Mouse (Mus musculus) frontal cortex, postnatal 36 days (tissue): ENCODE data around the gene Ddx31.

Experiments used
- DNase-seq, 2 experiments: peaks; one replicate each; pipeline ENCODE4 v3.0.0; 2022; ENCODE audit warnings: low spot score in 2 of 2

Gene Ddx31

DNA sequence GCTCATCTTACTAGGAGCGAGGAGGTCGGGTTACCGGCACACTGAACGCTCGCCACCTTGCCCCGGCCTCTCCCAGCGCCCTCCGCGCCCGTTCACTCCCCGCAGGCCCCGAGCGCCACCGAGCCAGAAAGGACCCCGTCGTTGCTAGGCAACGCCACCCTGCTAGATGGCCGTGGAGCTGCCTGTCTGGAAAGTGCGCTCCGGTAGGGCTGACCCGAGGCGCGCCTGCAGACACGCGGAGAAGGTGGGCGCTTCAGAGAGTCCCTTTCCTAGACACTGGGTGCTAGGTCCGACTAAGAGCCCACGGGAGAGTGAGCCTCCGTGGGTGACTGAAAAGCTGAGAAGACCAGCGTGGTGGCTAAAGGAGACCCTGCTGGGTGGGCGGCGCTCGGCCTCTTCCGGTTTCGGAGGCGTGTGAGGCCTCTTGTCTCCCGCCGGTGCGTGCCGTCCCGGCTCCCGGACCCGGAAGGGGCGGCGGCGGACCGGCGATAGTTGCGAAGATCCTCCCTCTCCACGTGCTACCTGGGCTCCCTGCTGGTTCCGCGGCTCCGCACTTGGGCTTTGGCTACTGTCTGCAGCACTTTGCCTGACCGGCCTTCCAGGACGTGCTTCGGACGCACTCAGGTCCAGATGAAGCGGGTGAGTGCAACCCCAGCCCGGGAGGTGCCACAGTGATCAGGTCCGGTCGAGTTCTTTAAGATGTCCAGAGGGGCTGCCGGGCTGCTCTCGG is at the start of gene Ddx31, which contains the start of gene Gtf3c4:
TSS of gene Ddx31 (plus strand) at position 185 of the 730 bp plus-strand sequence.
TSS of gene Gtf3c4 (minus strand) at position 139 of the 730 bp plus-strand sequence.
- peak; percentile 94 for DNase-seq

DNA sequence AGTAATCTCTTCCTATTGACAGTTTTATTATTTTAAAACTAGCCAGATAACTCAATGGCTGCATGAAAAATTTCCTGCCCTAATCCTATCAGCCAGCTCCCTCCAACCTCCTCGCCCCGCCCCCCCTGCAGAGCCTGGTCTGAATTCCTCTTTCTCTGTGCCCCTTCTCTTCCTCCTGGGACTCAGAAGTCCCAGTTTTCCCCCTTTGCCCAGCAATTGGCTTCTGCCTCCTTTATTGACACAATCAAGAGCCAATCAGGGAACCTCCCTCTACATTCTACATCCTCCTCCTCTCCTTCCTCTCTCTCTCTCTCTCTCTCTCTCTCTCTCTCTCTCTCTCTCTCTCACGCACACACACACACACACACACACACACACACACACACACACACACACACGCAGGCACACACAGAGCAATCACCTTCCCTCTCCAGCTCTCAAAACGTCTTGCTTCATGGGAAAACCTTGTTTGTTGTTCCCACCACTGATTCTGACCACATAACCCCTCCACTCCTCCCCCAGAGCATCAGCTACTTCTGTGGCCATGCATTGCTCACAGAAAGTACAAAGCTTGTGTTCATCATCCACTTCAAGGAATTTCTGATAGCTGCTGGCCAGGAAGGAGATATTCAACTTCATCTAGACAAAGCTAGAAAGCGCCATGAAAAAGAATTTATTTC is 47.1 kb upstream of the Ddx31 start:
- DNase-seq = peak in 1 of 2 experiments; percentile 4

DNA sequence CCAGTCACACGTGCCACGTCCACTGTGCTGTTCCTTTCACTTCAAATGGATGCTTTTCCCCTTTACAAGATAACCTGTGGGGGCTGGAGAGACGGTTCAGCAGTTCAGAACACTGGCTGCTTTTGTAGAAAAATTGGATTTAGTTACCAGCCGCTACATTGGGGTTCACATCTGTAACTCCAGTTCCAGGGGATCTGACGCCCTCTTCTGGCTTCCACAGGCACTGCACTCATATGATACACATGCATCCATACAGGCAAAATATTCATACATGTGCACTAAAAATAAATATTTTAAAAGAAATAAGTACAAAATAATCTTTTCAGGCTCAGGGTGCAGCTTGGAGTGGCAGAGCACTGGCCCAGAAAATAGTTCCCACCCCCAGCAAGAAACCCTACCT is 45.6 kb upstream of the Ddx31 start:
- DNase-seq = no peak

DNA sequence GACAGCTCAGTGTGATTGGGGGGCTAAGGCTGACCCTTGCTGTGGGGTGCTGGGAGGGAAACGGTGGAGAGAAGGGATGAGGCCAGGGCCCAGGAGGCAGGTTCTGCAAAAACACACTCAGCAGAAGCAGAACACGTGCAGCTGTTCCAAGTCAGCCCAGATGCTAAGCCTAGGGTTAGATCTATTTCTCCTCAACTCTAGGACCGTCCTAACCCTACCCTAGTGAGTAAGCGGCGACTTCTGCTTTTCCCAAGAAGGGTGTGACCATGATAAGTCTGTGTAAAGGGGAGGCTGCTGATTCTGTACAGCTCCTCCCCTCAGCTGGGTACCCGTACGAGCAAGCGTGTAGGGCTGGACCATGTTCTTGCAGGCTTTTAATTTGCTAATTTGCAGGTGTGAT is 43.9 kb upstream of the Ddx31 start:
- no peak for DNase-seq

DNA sequence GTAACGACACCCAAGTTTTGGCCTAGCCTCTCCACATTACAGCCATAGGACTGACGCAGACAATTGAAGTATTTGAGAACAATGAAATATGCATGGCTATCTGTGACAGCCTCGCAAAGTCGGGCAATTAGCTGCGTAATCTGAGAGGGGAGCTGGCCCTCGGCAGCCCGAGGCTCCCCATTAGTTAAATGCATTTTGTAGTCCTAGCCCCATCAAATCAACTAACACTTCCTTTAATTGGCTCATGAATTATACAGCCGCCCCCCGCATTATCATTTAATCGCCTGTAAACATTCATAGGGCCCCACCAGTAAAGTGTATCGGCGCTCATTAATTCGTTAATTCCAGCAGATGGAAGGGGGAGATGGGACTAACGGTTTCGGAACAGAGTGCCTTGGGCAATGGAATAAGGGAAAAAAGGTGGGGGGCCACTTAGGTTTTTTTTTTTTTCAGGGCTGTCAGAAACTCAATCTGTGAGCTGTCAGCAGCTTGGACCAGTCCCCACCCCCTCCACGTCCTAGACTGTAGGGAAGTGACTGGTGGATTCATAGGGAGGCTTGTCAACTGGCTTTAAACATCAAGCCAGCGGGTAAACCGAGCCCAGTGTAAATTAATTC is 42.6 kb upstream of the Ddx31 start:
- no peak for DNase-seq

DNA sequence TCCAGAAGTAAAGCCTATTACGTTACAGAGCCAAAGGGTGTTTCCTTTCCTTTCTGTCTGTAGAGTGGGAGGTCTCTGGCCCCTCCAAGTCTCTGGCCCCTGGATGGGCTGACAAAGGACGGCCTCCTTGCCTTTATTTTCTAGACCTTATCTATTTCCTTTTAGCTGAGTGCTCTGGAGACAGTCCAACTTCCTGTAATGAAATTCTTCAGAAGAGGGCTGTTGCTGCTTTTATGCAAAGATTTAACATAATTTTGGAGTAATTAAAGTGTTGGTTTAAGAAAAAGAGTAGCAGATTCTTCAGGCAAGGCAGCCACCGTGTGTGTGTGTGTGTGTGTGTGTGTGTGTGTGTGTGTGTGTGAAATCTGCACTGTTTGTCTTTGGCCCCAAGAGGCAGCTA is 41.8 kb upstream of the Ddx31 start:
- DNase-seq = no peak

DNA sequence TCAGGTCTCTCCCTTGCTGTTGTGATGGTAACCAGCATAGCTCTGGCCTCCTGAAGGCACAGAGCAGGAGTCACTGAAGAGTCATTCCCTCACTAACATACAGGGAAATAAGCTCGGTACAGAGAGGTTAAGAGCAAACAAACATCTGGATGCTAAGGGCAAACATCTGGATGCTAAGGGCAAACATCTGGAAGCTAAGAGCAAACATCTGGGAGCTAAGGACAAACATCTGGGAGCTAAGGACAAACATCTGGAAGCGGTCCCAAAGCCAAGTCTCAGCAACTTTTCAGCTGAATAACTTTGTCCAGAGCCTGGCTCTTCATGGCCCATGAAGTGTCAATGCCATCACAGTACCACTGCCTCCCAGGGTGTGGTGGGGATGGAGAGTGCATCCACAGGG is 40.6 kb upstream of the Ddx31 start:
- DNase-seq = no peak

DNA sequence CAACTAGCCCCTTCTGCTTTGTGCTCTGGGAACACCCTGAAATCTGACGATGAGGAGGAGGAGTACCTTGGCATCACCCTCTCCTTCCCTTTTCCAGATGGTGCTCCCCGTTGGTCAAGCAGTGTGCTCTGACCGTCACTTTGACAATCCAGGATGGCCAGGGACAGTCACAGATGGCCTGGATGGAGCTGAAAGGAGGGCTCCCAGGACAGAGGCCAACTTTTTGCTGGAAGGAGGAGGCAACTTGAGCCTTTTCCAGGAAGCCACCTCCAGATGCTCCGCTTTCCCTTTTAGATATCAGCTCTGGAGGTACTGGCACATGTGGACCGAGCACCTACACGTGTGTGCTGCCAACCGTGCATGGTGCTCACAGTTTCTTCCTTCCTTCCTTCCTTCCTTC is 36.8 kb upstream of the Ddx31 start:
- DNase-seq = peak in 1 of 2 experiments; percentile 4

DNA sequence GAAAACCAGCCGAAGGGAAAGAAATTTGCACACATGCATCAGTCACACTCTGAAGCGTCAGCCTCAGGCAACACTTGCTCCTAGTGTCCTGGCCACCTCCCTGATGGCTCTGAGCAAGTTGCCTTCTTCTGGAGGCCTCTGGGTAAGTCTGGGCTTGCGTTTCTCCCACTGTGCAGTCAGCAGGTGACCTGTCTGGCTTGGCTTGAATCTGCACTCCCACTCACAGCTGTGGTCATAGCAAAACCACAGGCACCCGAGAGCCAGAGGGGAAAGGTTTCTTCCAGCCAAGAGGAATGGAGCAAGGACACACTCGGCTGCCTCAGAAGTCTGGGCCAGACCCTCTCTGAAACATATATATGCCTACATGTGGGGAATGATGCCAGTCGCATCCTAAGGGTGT is 31.4 kb upstream of the Ddx31 start:
- DNase-seq = no peak

DNA sequence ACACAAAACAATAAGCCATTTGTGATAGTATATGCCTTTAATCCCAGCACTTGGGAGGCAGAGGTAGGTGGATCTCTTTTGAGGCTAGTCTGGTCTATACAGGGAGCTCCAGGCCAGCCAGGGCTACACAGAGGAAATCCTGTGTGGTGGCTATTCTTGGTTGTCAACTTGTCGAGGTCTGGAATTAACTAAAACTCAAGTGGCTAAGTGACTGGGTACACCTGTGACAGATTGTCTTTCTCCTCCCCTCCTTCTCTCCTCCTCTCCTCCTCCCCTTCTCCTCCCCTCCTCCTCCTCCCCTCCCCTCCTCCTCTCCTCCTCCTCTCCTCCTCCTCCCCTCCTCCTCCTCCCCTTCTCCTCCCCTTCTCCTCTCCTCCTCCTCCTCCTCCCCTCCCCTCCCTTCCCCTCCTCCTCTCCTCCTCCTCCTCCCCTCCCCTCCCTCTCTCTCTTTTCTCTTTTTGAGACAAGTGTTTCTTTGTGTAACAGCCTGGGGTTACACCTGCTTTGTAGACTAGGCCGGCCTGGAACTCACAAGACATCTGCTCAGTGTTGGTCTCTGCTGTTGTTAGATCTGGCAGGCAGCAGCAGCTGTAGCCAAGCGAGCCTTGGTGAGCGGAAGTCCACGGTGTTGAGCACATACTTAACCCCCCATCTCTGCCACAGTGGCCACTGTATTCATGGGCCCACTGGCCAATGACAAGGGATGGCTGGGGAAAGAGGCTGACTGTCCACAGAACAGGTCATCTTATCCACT is 29.8 kb upstream of the Ddx31 start:
- no peak for DNase-seq

DNA sequence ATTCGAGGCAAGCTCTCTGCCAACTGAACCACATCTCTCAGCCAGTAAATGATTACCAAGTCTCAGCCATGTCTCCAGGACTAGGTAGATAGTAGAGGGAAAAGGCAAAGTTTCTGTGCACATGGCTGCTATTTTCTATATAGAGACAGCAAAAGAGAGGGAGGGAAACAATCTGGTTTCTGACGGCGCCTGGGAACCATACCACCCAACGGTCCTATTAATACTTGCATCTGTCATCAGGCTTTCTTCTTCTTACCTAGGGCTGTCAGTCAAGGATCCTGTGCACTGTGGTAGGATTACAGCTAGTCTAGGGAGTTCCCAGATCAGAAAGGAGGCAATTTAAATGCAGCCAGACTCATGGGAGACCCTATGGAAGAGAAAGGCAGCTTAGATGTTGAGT is 21.3 kb upstream of the Ddx31 start:
- DNase-seq = peak; percentile 7 to 41

DNA sequence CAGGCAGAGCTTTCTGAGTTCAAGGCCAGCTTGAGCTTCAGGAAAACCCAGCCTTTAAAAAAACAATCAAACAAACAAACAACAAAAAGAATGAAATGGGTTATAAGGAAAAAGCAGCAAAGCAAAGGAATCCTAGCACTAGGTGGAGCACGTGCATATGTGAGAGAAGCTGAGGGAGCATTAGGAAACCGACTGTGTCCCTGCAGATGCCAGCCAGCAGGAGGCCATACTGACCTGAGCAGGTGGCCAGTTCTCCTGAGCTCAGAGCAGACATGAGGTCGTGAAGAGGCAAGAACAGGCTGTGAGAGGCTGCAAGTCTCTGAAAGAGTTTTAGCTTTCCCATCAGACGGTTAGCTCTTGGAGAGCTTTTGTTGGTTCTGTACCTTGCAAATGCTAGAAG is 10.9 kb upstream of the Ddx31 start:
- no peak for DNase-seq

DNA sequence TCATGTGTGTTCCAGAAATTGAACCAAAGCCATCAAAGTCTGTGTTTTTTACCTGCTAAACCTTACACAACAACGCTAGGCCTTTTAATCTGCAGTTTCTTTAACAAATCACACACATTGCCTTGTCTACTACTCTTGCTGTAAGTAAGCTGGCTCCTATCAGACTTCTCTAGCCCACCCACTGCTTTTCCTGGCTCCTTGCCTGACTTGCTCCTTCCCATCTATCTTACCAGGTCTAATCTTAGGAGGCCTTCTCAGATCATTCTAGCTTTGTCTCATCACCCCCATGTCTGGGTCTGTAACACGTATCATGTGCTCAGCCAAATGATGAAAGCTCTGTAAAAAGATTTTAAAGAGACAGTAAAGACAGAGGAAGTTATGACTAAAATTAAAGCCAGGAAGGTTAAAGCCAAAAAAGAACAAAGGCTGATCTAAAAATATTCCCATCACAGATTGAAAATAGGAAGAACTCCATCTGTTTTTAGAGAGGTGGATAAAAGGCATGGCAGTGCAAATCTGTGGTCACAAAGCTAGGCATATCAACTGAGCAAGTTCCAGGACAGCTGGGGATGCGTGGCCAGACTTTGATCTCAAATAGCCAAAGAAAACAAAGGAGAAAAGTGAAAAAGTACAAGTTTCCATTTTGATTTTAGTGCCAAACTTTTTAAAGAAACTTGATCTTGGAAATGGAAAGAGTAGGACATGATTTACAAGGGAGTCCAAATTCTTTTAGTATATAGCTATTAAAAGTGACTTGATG is 3.8 kb upstream of the Ddx31 start:
- peak in 1 of 2 experiments; percentile 25 for DNase-seq

DNA sequence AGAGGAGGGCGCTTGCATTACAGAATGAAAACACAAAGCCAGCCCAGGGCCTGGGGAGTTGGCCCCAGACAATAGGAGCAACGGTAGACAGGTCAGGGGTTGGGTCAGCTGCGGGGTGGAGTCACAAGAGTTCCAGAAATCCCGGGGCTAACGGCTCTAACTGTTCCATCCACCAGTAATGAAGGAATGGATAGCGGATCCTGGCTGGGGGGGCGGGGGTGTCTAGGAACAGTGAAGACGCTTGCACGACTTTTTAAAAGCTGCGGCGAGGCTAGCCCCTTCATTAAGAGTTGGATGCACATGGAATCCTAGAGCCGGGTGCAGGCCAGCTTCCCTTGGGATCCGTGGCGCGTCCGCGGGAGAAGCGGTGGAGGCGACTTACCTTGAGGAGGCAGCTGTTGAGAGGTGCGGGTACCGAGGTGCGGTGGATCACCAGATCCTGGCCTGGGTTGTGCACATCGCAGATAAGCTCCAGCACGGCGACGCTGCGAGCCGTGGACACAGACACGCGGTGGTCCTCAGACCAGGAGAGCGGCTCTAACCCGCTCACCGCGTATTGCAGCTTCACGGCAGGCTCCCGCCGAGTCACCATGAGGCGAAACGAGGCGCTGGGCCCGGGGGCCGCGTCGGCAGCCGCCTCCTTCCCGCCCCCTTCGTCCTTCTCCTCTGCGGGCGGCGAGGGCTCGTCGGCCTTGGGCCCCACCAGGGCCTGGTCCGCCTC is 545 bp upstream of the Ddx31 start:
- no peak for DNase-seq

DNA sequence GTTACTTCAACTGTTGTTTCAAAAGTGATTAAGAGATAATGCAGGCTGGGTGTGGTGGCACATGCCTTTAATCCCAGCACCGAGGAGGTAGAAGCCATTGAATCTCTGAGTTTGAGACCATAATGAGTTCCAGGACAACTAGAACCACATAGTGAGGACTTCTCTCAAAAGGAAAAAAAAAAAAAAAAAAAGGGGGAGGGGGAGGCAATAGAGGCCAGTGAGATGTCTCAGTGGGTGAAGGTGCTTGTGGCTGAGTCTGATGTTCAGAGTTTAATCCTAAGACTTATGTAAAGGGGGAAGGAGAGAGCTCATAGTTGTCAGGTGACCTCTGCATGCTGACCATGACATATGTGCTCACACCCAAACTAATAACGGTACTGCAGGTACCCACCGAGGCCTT is 1.8 kb downstream of the Ddx31 start:
- DNase-seq = no peak

DNA sequence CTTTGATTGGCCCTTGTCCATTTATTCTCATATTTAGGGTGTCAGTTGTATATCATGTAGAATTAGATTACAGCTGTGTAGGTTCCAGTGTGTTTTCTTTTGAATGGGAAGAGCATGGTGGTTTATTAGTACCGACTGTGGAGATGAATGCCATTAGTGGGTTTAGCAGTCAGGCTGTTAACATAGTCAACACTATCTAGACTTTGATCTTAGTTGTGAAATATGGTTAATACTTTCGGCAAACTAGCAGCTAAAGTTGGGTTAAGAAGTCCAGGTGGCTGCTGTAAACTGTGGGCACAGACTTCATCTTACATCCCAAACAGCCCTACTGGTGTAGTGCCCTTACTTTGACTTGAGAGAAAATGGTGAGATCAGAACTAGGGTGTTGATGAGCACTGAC is 8.7 kb downstream of the Ddx31 start:
- no peak for DNase-seq

DNA sequence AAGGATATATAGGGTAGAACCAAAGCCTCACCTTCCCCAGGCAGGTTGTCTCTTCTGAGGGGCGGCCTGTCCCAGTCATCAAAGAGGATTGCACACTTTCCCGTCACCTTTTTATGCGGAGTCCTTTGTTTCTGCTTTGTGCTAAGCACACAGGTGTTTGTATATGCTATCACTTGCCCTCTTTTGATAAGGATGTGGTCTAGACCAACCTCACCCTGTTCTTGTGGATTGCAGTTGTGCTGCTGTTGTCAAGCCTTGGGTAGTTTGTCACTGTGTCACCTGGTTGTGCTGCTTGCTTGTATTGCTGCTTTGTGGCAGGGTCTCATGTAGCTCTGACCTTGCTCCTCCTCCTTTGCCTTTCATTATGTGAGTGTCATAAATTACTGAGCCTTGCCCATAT is 12.4 kb downstream of the Ddx31 start:
- DNase-seq = no peak

DNA sequence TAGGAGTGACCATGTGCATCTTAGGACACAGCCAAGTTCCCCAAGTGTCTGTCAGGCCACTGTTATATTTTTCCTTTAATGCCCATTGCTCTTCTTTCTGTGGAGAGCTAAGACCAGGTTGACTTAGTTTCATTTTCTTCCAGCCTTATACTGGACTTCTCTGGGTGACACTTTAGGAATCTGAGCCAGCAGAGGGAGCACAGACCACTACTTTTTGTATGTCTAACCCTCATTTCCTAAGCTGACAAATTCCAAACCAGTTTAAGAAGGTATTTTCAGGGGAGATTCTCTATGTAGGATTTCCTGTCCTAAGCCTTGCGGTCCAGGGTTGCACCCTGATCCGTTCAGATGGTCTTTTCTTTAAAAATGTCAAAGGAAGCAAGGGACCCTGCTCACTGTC is 15.6 kb downstream of the Ddx31 start:
- DNase-seq = no peak

DNA sequence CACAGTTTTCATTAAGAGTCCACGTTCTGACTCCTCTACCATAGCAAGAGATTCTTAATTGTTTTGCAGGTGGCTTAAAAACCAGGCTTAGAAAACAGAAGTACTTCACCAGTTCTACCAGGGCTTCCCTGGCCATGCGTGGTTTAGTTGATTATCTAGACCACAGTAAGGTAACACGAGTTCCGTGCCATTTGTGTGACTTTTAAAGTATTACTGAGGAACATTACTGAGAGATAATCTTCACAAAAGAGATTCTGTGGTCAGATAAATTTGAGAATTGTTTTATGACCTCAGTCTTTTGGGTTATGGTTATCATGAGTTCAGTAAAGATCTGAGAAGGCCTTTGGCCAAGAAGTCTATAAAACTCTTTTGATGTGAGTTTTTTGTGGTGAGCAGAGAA is 19.1 kb downstream of the Ddx31 start:
- DNase-seq = no peak

DNA sequence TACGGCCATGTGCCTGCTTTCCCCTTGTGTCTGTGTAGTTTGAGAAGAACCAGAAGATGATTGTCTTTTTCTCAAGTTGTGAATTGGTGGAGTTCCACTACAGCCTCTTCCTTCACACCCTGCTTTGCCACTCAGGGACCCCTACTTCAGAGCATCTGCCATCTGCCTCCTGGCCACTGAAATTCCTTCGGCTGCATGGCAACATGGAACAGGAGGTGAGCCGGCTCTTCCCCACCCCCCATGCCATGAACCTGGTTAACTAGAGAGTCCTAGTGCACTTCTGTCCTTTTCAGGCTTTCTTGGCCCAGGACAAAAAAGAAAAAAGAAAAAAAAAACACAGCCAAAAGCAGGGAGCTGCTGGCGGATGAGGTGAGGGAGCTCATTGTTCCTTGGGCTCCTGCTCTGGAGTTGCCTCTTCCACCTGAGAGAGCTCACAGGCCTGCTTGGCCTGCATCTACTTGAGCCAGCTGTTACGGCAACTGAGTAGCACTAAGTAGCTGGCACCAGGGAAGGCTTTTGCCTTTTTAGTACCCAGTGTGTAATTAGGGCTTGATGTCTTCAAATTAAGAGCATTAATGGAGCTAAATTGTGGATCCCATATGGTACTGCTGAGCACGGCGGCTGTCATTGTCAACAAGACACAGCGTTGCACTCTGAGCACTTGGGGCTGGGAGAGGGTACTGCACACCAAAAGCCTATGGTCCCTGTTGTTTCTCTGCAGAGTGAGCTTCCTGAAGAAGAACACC is 20.6 kb downstream of the Ddx31 start:
- no peak for DNase-seq
